Comparison of ENCODE assay signal across 12 mouse cellular contexts in the genomic region with DNA sequence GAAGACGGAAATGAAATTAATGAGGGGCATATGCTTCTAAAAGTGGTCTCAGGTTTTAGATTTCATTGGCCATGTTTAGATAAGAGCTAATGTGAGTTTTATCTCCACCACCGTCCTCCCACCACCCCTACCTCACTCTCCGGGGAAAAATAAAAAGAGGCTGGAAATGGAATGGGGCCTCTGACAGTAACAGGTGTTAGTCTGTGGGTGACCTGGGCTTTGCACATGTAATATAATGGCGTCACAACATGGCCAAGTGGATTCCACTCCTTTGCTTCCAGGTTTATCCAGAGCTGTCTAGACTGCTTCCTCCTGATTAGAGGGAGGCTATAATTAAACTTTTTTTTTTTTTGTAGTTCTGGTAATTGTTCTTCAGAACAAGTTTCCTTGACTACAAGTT. TPM values are rescaled to one million over a fixed set of nuclear protein-coding genes. Genes with fewer than 3 reads are reported as not detected.
DNase-seq lines count a peak whose midpoint lies in the region; ATAC-seq and TF ChIP-seq lines count a peak whose summit lies in the region.
"Had no signal": no experiment of that assay in that cellular context is flagged by ENCODE, and none has a peak within 500 bp of the region (broad histone marks: within the 10 kb centered on the region; RNA-seq: fewer than 3 reads in every experiment).

No protein-coding gene starts in this region.

- no peaks in the 10 kb centered on the region for H3K9me3 ChIP-seq in heart, postnatal 0 days (replicated peaks; ENCODE audit: control insufficient read depth, low read length)
- no peaks in the 10 kb centered on the region for H3K9me3 ChIP-seq in neural tube, embryonic 11.5 days (ENCODE audit: control insufficient read depth, low read length)
- H3K9me3 ChIP-seq in limb, embryonic 10.5 days (replicated peaks) = no peaks in the 10 kb centered on the region
- H3K9me3 ChIP-seq in midbrain, postnatal 0 days (ENCODE audit: low read length) = no peaks in the 10 kb centered on the region
- H3K9me3 ChIP-seq: midbrain, embryonic 12.5 days had no signal

- H3K27me3 ChIP-seq in heart, postnatal 0 days (ENCODE audit: control insufficient read depth, insufficient read depth, low read length) = no peaks in the 10 kb centered on the region
- H3K27me3 ChIP-seq in neural tube, embryonic 11.5 days (ENCODE audit: control insufficient read depth, insufficient read depth, low read length) = peaks cover 36% of the 10 kb centered on the region
- H3K27me3 ChIP-seq in limb, embryonic 10.5 days (ENCODE audit: low read depth, poor library complexity, severe bottlenecking) = peaks cover 6% of the 10 kb centered on the region; the same call in 1 of the 2 replicates
- H3K27me3 ChIP-seq in midbrain, postnatal 0 days (ENCODE audit: insufficient read depth, low read length) = peaks cover 22% of the 10 kb centered on the region

- H3K4me3 ChIP-seq in heart, postnatal 0 days (ENCODE audit: low read depth, low read length) = peak overlapping the region; percentile 74
- H3K4me3 ChIP-seq in neural tube, embryonic 11.5 days (ENCODE audit: low read depth, low read length) = no peak overlapping the region; the same call in 1 of the 2 replicates
- H3K4me3 ChIP-seq in limb, embryonic 10.5 days = peak overlapping the region; percentile 75
- H3K4me3 ChIP-seq in midbrain, postnatal 0 days (ENCODE audit: low read depth, low read length) = no peak overlapping the region; the same call in 1 of the 2 replicates
- H3K4me3 ChIP-seq: erythroblast, embryonic 14.5 days had no signal

- DNase-seq in heart, postnatal 0 days (ENCODE audit: low spot score) = no peak
- DNase-seq in heart, postnatal 4 days = no peak
- no peak for DNase-seq in neural tube, embryonic 11.5 days (ENCODE audit: low spot score)
- DNase-seq in neural tube, embryonic 10.5 days (ENCODE audit: extremely low spot score, low spot score) = no peak
- DNase-seq in limb, embryonic 10.5 days (ENCODE audit: low spot score) = no peak
- DNase-seq in right cerebral cortex, postnatal 14 days = no peak
- no peak for DNase-seq in cerebellum, adult 9-11 months
- no peak for DNase-seq in midbrain, postnatal 0 days (ENCODE audit: low spot score)
- DNase-seq: cerebellum, adult 11 months had no signal

- no peak for TF ChIP-seq CTCF in heart, postnatal 0 days (IDR thresholded peaks at IDR 0.05; ENCODE audit: low read depth)
- TF ChIP-seq CTCF in midbrain, postnatal 0 days (IDR thresholded peaks at IDR 0.05) = no peak

- ATAC-seq in heart, postnatal 0 days (ENCODE audit: insufficient read depth, low read depth) = no peak
- no peak for ATAC-seq in neural tube, embryonic 11.5 days (ENCODE audit: insufficient read depth, low FRiP score, low TSS enrichment)
- no peak for ATAC-seq in midbrain, postnatal 0 days (ENCODE audit: low FRiP score)

- peaks cover 45% of the 10 kb centered on the region for H3K4me1 ChIP-seq in heart, postnatal 0 days (ENCODE audit: control insufficient read depth, insufficient read depth)
- peaks cover 14% of the 10 kb centered on the region for H3K4me1 ChIP-seq in neural tube, embryonic 11.5 days (ENCODE audit: control insufficient read depth, insufficient read depth, low read length)
- H3K4me1 ChIP-seq in limb, embryonic 10.5 days = peaks cover 76% of the 10 kb centered on the region
- peaks cover 6% of the 10 kb centered on the region; the same call in 1 of the 2 replicates for H3K4me1 ChIP-seq in midbrain, postnatal 0 days (ENCODE audit: insufficient read depth, low read length)

- 21% methylated on average over 4 of the region's 4 CpGs for WGBS in heart, postnatal 0 days
- WGBS in neural tube, embryonic 11.5 days = 57% methylated on average over 4 of the region's 4 CpGs
- WGBS in limb, embryonic 10.5 days = 51% methylated on average over 4 of the region's 4 CpGs
- 62% methylated on average over 4 of the region's 4 CpGs for WGBS in midbrain, postnatal 0 days

- TF ChIP-seq EP300 in heart, postnatal 0 days (IDR thresholded peaks at IDR 0.05; ENCODE audit: low read depth) = no peak

- peak overlapping the region; percentile 70 for H3K4me2 ChIP-seq in heart, postnatal 0 days (ENCODE audit: low read depth, low read length)
- H3K4me2 ChIP-seq in neural tube, embryonic 11.5 days (ENCODE audit: low read depth) = 0 out of 2 replicates have a peak overlapping the region, but pooled peaks have one; percentile 19
- H3K4me2 ChIP-seq in midbrain, postnatal 0 days (ENCODE audit: low read depth, low read length, poor library complexity, severe bottlenecking) = no peak overlapping the region

- 0 out of 2 replicates have a peak overlapping the region, but pooled peaks have one; percentile 8 for H3K9ac ChIP-seq in heart, postnatal 0 days (replicated peaks; ENCODE audit: low read depth, low read length)
- no peak overlapping the region for H3K9ac ChIP-seq in neural tube, embryonic 11.5 days (ENCODE audit: low read length)
- H3K9ac ChIP-seq in midbrain, postnatal 0 days (replicated peaks; ENCODE audit: low read length, poor library complexity, severe bottlenecking) = no peak overlapping the region
- H3K9ac ChIP-seq: midbrain, embryonic 12.5 days had no signal

- H3K36me3 ChIP-seq in heart, postnatal 0 days (replicated peaks; ENCODE audit: control insufficient read depth, insufficient read depth, low read length) = peaks cover 18% of the 10 kb centered on the region; the same call in 1 of the 2 replicates
- no peaks in the 10 kb centered on the region for H3K36me3 ChIP-seq in neural tube, embryonic 11.5 days (ENCODE audit: control insufficient read depth, insufficient read depth, low read length)
- peaks cover 49% of the 10 kb centered on the region for H3K36me3 ChIP-seq in limb, embryonic 10.5 days
- no peaks in the 10 kb centered on the region for H3K36me3 ChIP-seq in midbrain, postnatal 0 days (ENCODE audit: insufficient read depth, low read length)
- H3K36me3 ChIP-seq: midbrain, embryonic 12.5 days had no signal

- H3K27ac ChIP-seq in heart, postnatal 0 days (ENCODE audit: low read depth) = peak overlapping the region; percentile 62; the same call in 1 of the 2 replicates
- H3K27ac ChIP-seq in neural tube, embryonic 11.5 days (ENCODE audit: low read depth, low read length) = no peak overlapping the region
- no peak overlapping the region for H3K27ac ChIP-seq in limb, embryonic 10.5 days
- no peak overlapping the region for H3K27ac ChIP-seq in midbrain, postnatal 0 days (ENCODE audit: low read depth, low read length)
- H3K27ac ChIP-seq: midbrain, embryonic 12.5 days had no signal

RNA-seq across cellular contexts. Expression of a gene that starts 2.3 kb away (rescaled TPM):
- 189 TPM in 2 replicates for total RNA-seq in heart, postnatal 0 days (2014; rRNA removed; ENCODE audit: low replicate concordance)
- 53.2 and 60.8 TPM in 2 replicates for polyA plus RNA-seq in heart, postnatal 0 days (2015; fragmentation: Nextera tagmentation; extraction: Ambion mirVana)
- 100 to 1,000 TPM; 266 to 279 TPM for total RNA-seq in heart, postnatal 4 days (2021)
- 30.3 and 32.4 TPM in 2 replicates for polyA plus RNA-seq in neural tube, embryonic 11.5 days (2014; fragmentation: Nextera tagmentation; extraction: Ambion mirVana)
- polyA plus RNA-seq in limb, embryonic 10.5 days (2016; fragmentation: Nextera tagmentation; extraction: Ambion mirVana) = 40.5 and 44.6 TPM in 2 replicates
- total RNA-seq in midbrain, postnatal 0 days (2014; rRNA removed) = 19.5 and 24.6 TPM in 2 replicates
- 7.6 and 8.1 TPM in 2 replicates for polyA plus RNA-seq in midbrain, postnatal 0 days (2015; fragmentation: Nextera tagmentation; extraction: Ambion mirVana)

RNA-seq across cellular contexts. Expression of a gene that starts 26.8 kb away (rescaled TPM):
- not detected in 2 replicates for total RNA-seq in heart, postnatal 0 days (2014; rRNA removed; ENCODE audit: low replicate concordance)
- not detected in 2 replicates for polyA plus RNA-seq in heart, postnatal 0 days (2015; fragmentation: Nextera tagmentation; extraction: Ambion mirVana)
- not detected for total RNA-seq in heart, postnatal 4 days (2021)
- not detected in 2 replicates for polyA plus RNA-seq in neural tube, embryonic 11.5 days (2014; fragmentation: Nextera tagmentation; extraction: Ambion mirVana)
- polyA plus RNA-seq in limb, embryonic 10.5 days (2016; fragmentation: Nextera tagmentation; extraction: Ambion mirVana) = not detected in 2 replicates
- total RNA-seq in midbrain, postnatal 0 days (2014; rRNA removed) = not detected in 2 replicates
- polyA plus RNA-seq in midbrain, postnatal 0 days (2015; fragmentation: Nextera tagmentation; extraction: Ambion mirVana) = not detected in 2 replicates
- total RNA-seq: left cerebral cortex, postnatal 25 days had no signal
- polyA plus RNA-seq: erythroblast, embryonic 14.5 days; midbrain, embryonic 12.5 days had no signal

Comparison
In these comparisons a context has a peak if more than half of its experiments do, and no peak if none do; other contexts are left out.
1. H3K4me3 ChIP-seq: peak in heart, postnatal 0 days (single experiment) and limb, embryonic 10.5 days (single experiment); none in neural tube, embryonic 11.5 days (single experiment) and midbrain, postnatal 0 days (single experiment).